Mouse (Mus musculus) olfactory bulb, adult 2 months (tissue): ENCODE measurements around the gene Qsox1. TPM values are rescaled to one million over a fixed set of nuclear protein-coding genes. Genes with fewer than 3 reads are reported as not detected.

Experiments used
- H3K27ac ChIP-seq: fragments of 200-500 bp; 2 replicates; pipeline ENCODE4 v1.5.1; 2012; ENCODE audit warnings: low read depth, low read length; ENCODE audit not compliant: insufficient read depth
- H3K4me1 ChIP-seq: fragments of 200-500 bp; 2 replicates; pipeline ENCODE4 v1.6.1; 2012; ENCODE audit warnings: low read length; ENCODE audit not compliant: control insufficient read depth, insufficient read depth
- H3K4me3 ChIP-seq: fragments of 200-500 bp; 2 replicates; pipeline ENCODE4 v1.5.1; 2012; ENCODE audit warnings: mild to moderate bottlenecking, low read depth, low read length, moderate library complexity; ENCODE audit not compliant: insufficient read depth
- CTCF ChIP-seq: fragments of 200-500 bp; IDR thresholded peaks from 2 replicates; pipeline ENCODE4 v1.5.1; 2012; ENCODE audit warnings: low read depth, mild to moderate bottlenecking, low read length, moderate library complexity; ENCODE audit not compliant: insufficient read depth
- POLR2A ChIP-seq: fragments of 200-500 bp; IDR thresholded peaks from 2 replicates; pipeline ENCODE4 v1.6.1; 2012; ENCODE audit warnings: mild to moderate bottlenecking, low read depth, low read length, moderate library complexity; ENCODE audit not compliant: insufficient read depth
- WGBS: fragments of 180-500 bp; shearing (Covaris S2); methylation state at CpG from one replicate; pipeline ENCODE4 v1.1.7; 2018; 5-methylcytosine and 5-hydroxymethylcytosine counted together
- polyA plus RNA-seq: library from polyadenylated mRNA; stranded (reverse); fragments of >200 nt; gene quantifications from 2 replicates; pipeline ENCODE4 v1.2.4, GENCODE M21; 2012; ENCODE audit warnings: low replicate concordance; ENCODE audit not compliant: missing spikeins, insufficient read depth, insufficient read length

The Qsox1 gene
- polyA plus RNA-seq, 1 experiment = not detected

- Histone ChIP-seq H3K4me3 (no peak overlapping the region), H3K4me1 (no peaks in the 10 kb centered on the region), H3K27ac (no peak overlapping the region)
- no peak for TF ChIP-seq POLR2A
- no peak for TF ChIP-seq CTCF
- WGBS = 79% methylated on average over 9 of the region's 9 CpGs
Observed at GRCm38 (mm10) chr1:155753411-155753810, 59.3 kb downstream of the Qsox1 start.

GRCm38 (mm10) chr1:155751484-155752255, 61.0 kb downstream of the Qsox1 start, which contains the start of gene Lhx4:
Gene Lhx4, minus strand, starts transcription at chr1:155751684.
- no peak within 1 kb of the TSS for H3K4me3 ChIP-seq
- no peak within 1 kb of the TSS for H3K27ac ChIP-seq
- WGBS = 78% methylated on average over 6 of the region's 6 CpGs
- TF ChIP-seq POLR2A (no peak), CTCF (no peak)
- no peaks in the 10 kb centered on the region for H3K4me1 ChIP-seq

- Histone ChIP-seq H3K27ac (no peak overlapping the region), H3K4me3 (no peak overlapping the region), H3K4me1 (no peaks in the 10 kb centered on the region)
- WGBS = 48% methylated on average over 11 of the region's 11 CpGs
- TF ChIP-seq CTCF (no peak), POLR2A (no peak)
Observed at GRCm38 (mm10) chr1:155750517-155751178, 62.0 kb downstream of the Qsox1 start.

- no peak overlapping the region for H3K4me3 ChIP-seq
- no peak for TF ChIP-seq CTCF
- no peak for TF ChIP-seq POLR2A
- WGBS = 84% methylated on average over 5 of the region's 5 CpGs
Observed at GRCm38 (mm10) chr1:155747911-155748310, 64.8 kb downstream of the Qsox1 start.

GRCm38 (mm10) chr1:155747011-155747410, 65.7 kb downstream of the Qsox1 start:
- WGBS = 35% methylated on average over 8 of the region's 8 CpGs
- TF ChIP-seq CTCF (no peak), POLR2A (no peak)
- no peak overlapping the region for H3K4me3 ChIP-seq
- H3K27ac ChIP-seq = no peak overlapping the region
- peaks cover 11% of the 10 kb centered on the region for H3K4me1 ChIP-seq

More at GRCm38 (mm10) chr1:155747911-155748310, 64.8 kb downstream of the Qsox1 start:
- H3K4me1 ChIP-seq = peaks cover 2% of the 10 kb centered on the region; the same call in 1 of the 2 replicates
- no peak overlapping the region for H3K27ac ChIP-seq

GRCm38 (mm10) chr1:155742411-155743363, 70.0 kb downstream of the Qsox1 start:
- Histone ChIP-seq H3K4me1 (peaks cover 23% of the 10 kb centered on the region), H3K4me3 (peak overlapping the region; percentile 10), H3K27ac (no peak overlapping the region)
- 1% methylated on average over 81 of the region's 81 CpGs for WGBS
- TF ChIP-seq POLR2A (no peak), CTCF (no peak)

- under 1% methylated on average over 26 of the region's 26 CpGs for WGBS
- no peak overlapping the region for H3K27ac ChIP-seq
- TF ChIP-seq CTCF = no peak
- no peak for TF ChIP-seq POLR2A
- H3K4me3 ChIP-seq = peak overlapping the region; percentile 10; the same call in 1 of the 2 replicates
- peaks cover 23% of the 10 kb centered on the region for H3K4me1 ChIP-seq
Observed at GRCm38 (mm10) chr1:155741988-155742387, 70.7 kb downstream of the Qsox1 start.

- TF ChIP-seq CTCF (no peak), POLR2A (no peak)
- Histone ChIP-seq H3K4me1 (peaks cover 23% of the 10 kb centered on the region), H3K27ac (no peak overlapping the region), H3K4me3 (no peak overlapping the region)
- WGBS = 2% methylated on average over 34 of the region's 34 CpGs
Observed at GRCm38 (mm10) chr1:155741378-155741945, 71.2 kb downstream of the Qsox1 start.
